Mouse (Mus musculus): ENCODE results near the gene Ppp1r14a.

Ppp1r14a gene

DNA sequence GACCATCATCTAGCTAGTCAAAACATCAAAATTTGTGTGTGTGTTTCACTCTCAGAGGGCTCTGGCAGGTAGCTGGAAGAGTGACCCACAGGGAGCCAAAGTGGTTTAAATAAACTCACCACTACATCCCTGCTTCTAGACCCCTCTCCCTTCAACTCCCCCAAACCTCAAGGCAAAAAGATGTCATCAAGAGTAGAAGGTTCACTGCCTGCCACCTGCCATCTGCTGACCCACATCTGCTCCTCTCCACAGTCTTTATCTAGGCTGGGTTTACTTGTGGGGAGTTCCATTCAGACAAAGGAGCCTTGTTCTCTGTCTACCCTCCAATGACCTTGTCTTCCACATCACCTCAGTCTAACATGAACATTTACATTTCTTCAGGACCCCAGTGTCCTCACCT lies 9.8 kb upstream of the Ppp1r14a start:
- no peak for DNase-seq (ENCODE audit: extremely low spot score, low read depth, low spot score)

- no peak for DNase-seq (ENCODE audit: extremely low spot score, low read depth, low spot score)
These were observed 9.2 kb upstream of the Ppp1r14a start for GRCm38 (mm10) chr7:29279924-29280323.

GRCm38 (mm10) chr7:29280801-29281200 lies 8.3 kb upstream of the Ppp1r14a start:
- no peak for DNase-seq (ENCODE audit: extremely low spot score, low read depth, low spot score)

GRCm38 (mm10) chr7:29281201-29282073 lies 7.7 kb upstream of the Ppp1r14a start, which contains the start of gene Spint2:
Gene Spint2, minus strand, starts transcription at chr7:29281912.
- DNase-seq (ENCODE audit: extremely low spot score, low read depth, low spot score), result no peak

DNA sequence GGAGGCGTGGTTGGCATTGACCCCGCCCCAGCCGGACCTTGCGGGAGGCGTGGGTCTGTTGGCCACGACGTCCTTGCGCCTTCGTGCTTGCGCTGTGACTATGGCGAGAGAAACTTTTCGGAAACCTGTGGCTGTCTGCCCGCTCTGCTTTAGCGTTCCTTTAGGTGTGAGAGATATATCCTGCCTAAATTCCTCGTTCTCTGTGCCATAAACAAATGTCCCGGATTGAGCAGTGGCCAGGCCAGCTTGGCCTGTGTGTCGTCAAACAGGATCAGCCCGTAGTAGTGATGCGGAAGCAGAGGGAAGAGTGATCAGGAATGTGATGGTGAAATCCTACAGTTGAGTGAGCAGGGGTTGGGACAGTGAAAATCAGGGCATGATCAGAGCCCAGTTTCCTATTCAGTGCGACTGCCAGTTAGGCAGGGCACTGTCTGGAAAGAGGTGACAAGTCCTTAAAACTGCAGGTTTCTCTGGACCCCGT lies 7.0 kb upstream of the Ppp1r14a start:
- DNase-seq (ENCODE audit: extremely low spot score, low read depth, low spot score), result no peak

GRCm38 (mm10) chr7:29283876-29284275 lies 5.2 kb upstream of the Ppp1r14a start:
- DNase-seq (ENCODE audit: extremely low spot score, low read depth, low spot score), result no peak

DNA sequence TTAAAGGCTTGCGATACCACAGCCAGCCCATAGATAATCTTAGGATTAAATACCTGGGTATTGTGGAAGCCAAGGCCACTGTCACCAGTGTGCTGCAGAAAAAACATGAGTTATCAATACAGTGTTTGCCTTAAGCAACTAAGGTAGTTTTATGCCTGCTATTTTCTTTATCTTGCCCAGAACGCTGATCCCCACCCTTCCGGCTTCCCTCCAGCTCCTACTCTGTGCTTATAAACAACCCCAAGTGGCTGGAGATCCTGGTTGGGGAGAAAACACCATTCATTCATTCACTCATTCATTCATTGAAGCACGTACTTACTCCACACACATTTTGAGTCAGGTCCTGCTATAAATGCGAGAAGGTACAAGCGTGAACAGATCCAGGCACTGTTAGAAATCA lies 4.6 kb upstream of the Ppp1r14a start:
- DNase-seq (ENCODE audit: extremely low spot score, low read depth, low spot score), result no peak

GRCm38 (mm10) chr7:29287481-29287880 lies 1.6 kb upstream of the Ppp1r14a start:
- no peak for DNase-seq (ENCODE audit: extremely low spot score, low read depth, low spot score)

DNA sequence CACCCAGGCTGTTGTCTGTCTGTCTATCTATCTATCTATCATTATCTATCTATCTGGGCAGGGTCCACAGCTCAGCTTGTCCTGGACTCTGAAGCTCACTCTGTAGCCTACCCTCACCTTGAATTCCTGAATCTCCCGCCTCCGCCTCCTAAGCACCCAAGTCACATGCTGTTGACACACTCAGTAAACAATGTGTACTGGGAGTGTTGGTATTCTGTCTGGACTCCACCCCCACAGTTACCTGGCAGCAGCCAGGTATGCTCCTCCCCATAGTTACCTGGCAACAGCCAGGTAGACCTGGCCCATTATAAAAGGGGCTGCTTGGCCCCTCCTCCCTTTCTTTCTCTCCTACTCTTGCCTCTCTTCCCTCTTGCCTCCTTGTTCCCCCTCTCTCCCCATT lies 1.0 kb upstream of the Ppp1r14a start:
- DNase-seq (ENCODE audit: extremely low spot score, low read depth, low spot score), result no peak

DNA sequence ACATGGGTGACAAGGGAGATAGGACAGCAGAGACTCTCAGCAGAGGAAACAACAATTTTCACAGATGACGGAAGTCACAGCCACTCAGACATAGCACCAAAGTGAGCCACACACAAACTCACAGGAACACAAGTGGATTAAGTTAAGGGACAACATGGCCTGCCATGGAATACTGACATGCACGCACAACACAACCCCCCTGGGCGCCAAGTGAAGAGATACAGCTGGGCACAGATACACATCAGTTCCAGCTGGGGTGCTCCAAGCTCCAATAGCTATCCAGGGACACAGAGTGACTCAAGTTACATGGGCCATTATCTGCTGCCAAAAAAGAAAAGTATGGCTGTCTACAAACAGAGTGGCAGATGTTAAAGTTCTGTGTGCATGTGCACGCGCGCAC lies 748 bp downstream of the Ppp1r14a start:
- DNase-seq (ENCODE audit: extremely low spot score, low read depth, low spot score), result no peak

GRCm38 (mm10) chr7:29290691-29291485 lies 1.8 kb downstream of the Ppp1r14a start:
- no peak for DNase-seq (ENCODE audit: extremely low spot score, low read depth, low spot score)

DNA sequence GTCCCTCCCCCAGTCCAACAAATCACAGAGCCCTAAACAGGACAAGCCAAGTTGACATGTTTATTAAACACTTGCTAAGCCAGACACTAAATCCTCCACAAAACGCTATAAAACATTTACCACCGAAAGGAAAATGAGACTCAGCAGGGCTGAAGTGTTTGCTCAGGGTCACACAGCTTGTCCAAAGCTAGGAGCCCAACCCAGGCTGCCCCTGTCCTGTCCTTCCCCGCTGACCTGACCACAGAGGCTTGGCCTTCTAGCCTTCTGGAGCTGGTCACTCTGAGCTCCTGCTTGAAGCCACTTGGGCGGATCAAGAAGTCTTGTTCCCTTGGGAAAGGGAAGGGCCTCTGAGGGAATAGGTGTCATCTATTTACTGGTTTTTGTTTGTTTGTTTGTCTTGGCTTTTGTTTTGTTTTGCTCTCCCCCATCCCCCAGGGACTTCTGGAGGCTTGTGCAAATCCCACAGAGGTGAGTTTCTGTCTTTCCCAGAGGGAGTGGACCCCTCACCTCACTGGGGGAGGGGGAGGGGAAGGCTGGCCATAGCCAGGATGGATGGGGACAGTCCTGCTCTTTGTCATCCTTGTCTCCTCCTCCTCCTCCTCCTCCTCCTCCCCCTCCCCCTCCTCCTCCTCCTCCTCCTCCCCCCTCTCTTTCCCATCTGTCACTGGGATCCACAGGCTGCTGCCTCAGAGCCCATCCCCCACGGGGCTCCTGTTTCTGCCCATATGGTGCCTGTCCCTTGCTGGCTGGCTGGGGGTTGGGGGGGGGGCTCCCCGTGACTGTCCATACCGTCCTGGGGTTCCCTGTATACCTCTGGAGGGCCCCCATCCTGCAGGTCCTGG lies 2.7 kb downstream of the Ppp1r14a start:
- DNase-seq (ENCODE audit: extremely low spot score, low read depth, low spot score), result no peak

DNA sequence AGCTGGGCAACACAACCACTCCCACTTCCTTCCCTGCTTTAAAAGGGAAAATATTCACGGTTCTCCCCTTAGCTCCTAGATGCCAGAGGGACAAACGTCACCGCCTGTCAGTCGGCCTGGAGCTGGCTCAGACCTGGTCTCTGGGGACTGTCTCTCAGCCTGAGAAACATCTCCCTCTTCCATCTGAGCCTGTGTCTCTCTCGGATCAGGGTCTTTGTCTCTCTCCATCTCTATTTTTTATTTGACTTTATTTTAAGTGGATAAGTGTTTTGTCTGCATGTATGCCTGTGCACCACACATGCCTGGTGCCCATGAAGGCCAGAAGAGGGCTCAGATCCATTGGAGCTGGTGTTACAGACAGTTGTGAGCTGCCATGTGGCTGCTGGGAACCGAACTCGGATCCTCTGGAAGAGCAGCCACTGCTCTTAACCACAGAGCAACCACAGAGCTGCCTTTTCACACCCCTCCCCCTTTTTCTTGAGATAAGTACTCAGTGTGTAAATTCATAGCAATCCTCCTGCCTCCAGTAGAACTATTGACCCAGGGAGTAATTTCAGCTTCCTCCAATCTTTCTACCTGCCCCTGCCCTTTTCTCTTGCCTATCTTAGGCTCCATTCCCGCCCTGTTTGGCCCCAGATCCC lies 3.5 kb downstream of the Ppp1r14a start:
- no peak for DNase-seq (ENCODE audit: extremely low spot score, low read depth, low spot score)

GRCm38 (mm10) chr7:29293131-29294065 lies 4.3 kb downstream of the Ppp1r14a start:
- no peak for DNase-seq (ENCODE audit: extremely low spot score, low read depth, low spot score)

DNA sequence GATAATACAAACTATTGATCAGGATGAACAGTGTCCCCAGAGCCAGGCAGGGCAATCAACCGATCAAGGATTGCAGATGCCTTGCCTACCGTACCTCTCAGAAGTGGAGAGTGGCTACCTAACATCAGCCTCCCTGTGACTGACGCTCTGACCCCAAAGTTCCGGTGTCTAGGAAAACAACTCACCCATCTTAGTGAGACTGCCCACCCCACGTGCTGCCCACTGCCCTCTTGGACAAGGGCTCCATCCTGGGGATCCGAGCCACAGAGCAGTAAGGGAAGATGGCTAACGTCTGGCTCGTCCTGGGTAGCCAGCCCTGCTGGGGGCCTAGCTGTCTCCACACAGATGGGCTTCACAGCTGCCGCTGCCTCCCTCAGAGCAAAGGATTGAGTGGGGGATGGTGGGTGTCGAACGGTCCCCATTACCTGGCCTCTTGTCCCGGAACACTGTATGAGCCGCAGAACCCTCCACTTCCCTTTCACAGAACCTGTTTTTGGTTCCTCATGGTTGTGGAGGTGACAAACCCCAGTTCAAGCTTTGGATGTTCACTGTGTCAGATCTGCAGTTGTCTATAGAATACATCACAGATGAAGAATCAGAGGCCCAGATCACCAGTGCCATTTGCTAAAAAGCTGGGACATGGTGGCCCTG lies 5.1 kb downstream of the Ppp1r14a start:
- DNase-seq (ENCODE audit: extremely low spot score, low read depth, low spot score), result no peak

GRCm38 (mm10) chr7:29295861-29296647 lies 6.9 kb downstream of the Ppp1r14a start:
- no peak for DNase-seq (ENCODE audit: extremely low spot score, low read depth, low spot score)

DNA sequence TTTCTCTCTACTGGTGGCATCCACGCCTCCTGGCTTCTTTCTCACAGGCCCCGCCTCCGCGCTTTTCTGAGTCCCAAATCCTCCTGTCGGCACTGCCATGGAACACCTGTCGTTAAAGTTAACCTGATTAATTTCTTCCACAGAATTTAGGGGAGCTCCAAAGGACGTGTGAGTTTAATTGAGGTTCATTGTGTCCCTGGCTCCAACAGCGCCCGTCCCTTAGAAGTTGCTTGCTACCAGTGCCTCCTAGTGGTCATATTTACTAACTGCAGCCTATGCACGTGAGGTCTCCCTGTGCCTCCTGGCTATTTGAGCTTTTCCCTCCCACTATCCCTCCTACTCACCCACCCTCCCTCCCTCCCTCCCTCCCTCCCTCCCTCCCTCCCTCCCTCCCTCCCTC lies 7.9 kb downstream of the Ppp1r14a start:
- peak; percentile 64 for DNase-seq (ENCODE audit: extremely low spot score, low read depth, low spot score)

DNA sequence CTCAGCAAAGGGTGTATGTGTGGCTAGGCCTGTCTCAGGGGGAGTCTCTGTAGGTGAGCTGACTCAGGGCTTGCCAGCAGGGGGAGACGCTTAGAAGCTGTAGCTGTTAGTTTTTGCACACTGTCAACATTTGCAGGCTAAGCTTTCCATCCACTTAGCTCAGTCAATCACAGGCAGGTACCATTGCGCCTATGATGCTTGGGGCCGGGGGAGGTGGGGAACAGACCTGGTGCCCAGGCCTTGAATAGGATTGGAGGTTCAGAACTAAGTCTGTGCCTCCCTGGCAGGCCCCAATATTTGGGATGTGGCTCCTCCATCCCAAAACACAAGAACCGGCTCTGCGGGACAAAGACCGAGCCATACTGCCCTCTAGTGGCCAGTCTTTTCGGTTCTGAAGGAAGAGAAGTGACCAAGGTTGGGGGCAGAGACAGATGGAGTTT lies 12.0 kb downstream of the Ppp1r14a start:
- peak; percentile 72 for DNase-seq (ENCODE audit: extremely low spot score, low read depth, low spot score)

All from hindlimb bud, embryonic 11.5 days (tissue).